Mouse (Mus musculus): ENCODE data around the gene Idh3g.

GRCm38 (mm10) chrX:73788501-73788900, 1.8 kb upstream of the Idh3g start:
- TF ChIP-seq CTCF (IDR thresholded peaks at IDR 0.05; ENCODE audit: borderline replicate concordance, control insufficient read depth, extremely low read depth, insufficient read depth, low read length, poor library complexity) (no peak), POLR2A (IDR thresholded peaks at IDR 0.05; ENCODE audit: control insufficient read depth, extremely low read depth, insufficient read depth, low read length, poor library complexity) (no peak)
